Mouse (Mus musculus): ENCODE results near the gene Nfic.
A peak's percentile ranks its signal among the peaks of the same experiment; 100 is the strongest.

Nfic gene

GRCm38 (mm10) chr10:81415549-81416310 lies 39.7 kb downstream of the Nfic start:
- no peak for DNase-seq

DNA sequence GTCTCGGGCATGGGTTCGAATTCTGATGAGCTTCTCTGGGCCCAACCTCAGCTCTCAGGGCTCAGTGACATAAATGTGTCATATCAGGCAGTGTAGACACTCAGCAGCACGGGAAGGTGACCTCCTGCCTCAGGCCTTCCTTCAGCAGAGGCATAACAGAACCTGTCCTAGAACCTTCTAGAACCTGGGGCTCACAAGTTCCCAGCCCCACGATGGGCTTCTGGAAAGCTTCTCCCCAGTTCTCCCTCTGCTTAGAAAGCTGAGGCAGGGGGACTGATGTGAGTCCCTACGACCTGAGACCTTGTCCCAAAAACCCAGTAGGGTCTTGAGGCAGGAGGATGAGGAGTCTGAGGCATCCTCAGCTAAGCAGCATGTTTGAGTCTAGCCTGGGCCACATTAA lies 40.3 kb downstream of the Nfic start:
- no peak for DNase-seq

GRCm38 (mm10) chr10:81414682-81415081 lies 40.8 kb downstream of the Nfic start:
- no peak for DNase-seq

- DNase-seq, result peak; percentile 68
Measured at GRCm38 (mm10) chr10:81413310-81414261, 41.8 kb downstream of the Nfic start.

DNA sequence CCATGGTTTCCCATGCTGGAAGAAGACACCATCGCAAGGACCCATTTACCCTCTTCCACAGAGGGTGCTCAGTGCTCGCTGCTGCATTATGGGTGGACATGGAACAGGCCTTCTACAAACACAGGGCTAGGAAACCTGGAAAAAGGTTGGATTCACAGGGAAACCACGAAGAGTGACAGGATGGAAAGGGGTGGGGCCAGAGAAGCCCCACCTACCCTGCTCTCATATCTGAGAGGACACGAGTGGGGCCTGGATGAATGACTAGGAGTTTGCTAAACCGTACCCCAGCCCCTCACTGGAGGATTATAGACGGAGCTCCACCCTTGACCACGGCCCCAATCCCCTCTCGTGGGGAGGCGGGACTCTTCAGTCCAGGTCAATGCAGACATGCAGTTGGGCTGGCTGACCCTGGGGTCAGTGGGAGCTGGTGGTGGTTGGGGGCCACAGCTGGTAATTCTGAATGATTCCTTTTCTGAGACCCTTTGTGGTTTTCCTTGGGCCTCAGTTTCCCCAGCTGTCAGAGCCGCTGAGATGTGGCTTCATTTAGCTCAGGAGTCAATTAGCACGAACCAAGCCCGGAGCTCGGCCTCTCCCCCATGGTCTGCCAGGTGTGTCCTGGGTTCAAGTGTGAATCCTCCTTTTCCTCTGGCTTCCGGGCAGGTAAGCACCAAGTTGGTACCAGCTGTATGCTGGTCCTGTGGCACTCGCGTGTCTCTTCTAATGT lies 42.7 kb downstream of the Nfic start:
- DNase-seq, result no peak

GRCm38 (mm10) chr10:81411471-81412400 lies 43.7 kb downstream of the Nfic start:
- DNase-seq, result peak; percentile 59

- DNase-seq, result no peak
Measured at GRCm38 (mm10) chr10:81410981-81411380, 44.5 kb downstream of the Nfic start.

- DNase-seq, result no peak
Measured at GRCm38 (mm10) chr10:81410350-81410749, 45.1 kb downstream of the Nfic start.

GRCm38 (mm10) chr10:81409330-81409729 lies 46.1 kb downstream of the Nfic start:
- no peak for DNase-seq

GRCm38 (mm10) chr10:81408871-81409291 lies 46.6 kb downstream of the Nfic start:
- peak; percentile 72 for DNase-seq

DNA sequence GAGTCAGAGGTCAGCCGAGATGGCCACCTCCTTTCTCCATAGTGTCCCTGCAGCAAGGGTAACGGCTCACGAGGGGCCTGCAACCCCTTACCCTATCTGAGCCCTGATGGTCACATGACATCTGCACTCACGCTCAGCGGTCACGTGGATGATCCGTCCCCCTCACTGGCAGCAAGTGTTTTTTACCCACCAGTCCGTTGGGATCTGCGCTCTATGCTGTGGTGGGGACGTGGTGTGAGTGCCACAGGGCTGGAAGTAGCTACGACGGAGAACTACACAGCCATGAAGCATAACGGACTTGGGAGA lies 47.1 kb downstream of the Nfic start:
- DNase-seq, result no peak

DNA sequence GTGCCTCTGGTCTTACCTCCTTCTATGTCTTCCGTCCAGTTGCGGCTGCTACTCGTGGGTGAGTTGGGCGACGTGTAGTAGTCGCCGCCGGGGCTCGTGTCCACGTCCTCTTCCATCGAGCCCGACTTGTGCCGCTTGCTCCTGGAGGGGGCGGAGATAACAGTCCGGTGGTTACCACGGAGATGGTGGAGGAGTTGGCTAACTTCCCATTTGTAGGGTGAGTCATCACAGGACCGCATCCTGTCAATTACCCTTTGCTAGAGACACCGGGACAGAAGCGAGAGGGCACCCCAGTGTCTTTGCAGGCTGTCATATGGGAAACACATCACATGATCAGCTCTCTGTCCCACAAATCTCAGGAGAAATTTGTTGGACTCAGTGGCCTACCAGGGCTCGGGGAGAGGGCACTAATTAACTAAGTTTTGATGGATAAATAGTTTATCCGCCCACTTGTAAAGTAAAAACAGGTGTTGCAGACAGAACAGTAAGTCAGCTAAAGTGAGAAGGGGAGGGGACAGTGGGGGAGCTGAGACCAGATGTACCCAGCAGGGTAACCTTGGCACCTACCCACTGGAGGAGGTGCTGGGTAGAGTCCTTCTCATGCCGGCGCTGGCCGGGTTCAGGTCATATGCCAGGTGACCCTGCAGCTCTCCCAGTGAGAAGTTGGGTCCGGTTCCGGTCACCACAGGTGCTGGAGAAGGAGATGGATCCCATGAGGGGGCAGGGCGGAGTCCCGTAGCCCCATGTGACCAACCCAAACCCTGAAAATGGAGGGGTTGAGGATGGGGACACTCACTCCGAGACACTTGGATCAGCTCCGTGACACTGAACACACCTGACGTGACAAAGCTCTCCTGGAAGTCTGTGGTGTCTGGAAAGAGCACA lies 47.7 kb downstream of the Nfic start:
- DNase-seq, result no peak

DNA sequence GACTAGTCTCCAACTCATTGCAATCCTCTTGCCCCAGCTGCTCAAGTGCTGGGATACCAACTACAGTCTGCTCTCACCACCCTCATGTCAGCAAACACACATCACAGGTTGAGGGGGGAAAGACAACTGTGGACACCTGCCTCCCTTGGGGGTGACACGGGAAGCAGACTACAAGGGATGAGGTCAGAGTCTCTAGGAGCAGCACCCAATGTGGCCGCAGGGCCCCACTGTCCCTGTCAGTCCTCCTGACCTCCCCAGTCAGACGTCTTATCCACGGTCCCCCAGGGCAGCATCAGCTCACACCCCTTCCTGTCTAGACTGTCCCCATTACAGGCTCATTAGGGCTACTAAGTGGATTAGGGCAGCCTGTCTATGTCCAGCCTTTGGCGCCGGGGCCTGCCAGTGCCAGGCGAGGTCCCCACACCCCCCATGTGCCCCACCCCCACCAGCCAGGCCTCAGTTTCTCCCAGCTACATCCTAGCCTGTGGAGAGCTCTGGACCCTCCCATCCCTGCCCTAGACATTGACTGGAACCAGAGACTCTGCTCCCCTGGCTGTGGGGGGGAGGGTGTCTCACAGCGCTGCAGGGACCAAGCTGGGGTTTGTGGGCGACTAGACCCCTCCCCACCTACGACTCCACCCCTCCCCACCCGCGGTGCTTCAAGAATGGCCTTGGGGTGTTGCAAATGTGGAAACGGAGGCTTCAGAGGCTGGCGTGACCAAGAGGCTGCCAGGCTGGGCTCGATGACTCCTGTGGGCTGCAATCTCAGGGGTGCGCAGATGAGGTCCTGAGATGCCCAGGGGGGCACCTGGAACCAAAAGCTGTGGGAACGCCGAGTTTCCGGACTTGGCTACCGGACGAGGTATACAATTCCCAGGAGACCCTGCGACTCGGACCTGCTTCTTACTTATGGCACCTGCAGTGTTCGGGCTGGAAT lies 48.7 kb downstream of the Nfic start:
- no peak for DNase-seq

GRCm38 (mm10) chr10:81405588-81406201 lies 49.7 kb downstream of the Nfic start:
- DNase-seq, result peak; percentile 58

DNA sequence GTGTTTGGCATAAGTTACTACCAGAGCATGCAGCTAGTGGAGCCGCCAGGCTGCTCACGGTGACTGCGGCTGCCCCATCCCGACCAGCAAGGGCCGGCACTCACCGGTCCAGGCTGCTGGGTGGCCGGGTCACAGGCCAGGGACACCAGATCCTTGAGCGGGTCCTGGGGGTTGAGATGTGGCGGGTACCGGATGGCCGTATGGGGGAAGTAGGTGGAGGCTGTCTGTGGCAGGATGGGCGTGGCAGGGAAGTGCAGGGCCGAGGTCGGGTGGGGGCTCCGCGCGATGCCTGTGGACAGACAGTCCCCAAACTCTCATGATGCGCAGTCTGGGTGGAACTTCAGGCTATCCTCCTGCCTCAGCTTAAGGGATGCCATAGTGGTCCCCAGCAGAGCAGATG lies 50.7 kb downstream of the Nfic start:
- DNase-seq, result no peak

DNA sequence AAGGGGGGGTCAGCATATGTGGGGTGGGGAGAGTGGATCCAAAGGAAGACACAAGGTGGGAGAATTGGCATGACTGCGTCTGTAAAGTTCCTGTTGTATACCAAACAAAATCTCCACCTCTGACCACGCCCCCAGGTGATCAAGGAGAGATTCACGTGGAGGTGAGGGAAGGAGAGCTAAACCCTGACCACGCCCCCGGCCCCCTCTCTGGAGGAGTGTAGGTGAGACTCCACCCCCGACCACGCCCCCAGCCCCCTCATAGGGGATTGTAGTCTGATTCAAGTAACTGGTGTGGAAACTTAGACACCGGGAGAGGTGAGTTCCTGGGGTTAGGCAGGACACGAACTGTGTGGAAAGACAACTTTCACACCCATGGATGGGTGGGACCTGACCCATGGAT lies 51.4 kb downstream of the Nfic start:
- DNase-seq, result no peak

- DNase-seq, result no peak
Measured at GRCm38 (mm10) chr10:81403511-81403910, 51.9 kb downstream of the Nfic start.

DNA sequence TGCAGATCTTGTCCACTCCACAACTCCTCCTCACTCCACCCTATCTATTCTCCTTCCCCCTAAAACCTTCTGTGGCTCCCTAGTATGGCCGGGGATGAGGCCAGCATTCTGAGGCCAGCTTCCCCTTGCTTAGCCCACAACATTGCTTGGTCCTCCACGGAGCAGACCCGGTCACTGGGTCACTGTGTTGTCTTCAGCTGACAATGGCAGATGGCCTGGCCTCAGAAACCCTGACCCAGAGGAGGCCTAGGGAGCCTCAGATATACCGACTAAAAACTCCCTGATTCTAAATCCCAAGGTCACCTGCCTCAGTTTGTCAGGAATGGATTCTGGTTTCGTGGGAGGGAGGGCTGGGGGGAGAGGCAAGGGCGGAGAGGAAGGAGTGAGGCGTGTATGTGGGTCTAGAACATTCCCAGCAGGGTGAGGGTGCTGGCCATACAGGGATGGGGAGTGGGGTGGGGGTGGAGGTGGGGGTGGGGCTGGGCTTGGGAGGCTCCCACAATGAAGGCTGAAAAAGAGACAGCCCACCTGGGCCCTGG lies 53.1 kb downstream of the Nfic start:
- DNase-seq, result no peak

DNA sequence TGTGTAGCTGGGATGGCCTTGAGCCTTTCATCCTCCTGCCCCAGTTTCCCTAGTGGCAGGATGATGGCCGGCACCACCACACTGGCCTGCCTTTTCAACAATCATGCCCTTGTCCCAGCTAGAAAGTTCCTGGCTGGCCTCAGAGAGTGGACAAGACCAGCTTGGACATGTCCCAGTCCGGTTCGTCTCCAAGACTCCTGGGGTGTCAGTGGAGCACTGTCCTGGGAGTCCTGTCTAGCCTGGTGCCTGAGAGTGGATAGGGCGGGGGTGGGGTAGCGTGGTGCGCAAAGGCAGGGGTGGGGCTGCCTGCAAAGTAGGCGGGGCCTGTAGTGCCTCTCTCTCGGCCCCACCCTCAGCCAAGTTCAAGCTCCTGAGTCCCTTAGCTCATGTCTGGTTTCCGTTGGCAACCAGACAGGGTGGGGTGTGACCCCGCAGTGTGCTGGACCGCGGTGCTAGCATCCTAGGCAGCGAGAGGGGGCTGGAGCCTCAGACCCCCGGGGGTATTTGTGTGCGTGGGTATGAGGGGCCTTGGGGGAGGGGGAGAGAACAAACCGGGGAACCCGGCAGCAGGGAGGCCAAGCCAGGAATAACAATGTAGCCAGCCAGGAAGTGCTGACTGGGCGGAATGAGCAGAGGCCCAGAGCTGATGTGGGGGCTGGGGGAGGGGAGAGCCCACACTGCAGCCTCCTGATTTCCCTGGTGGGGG lies 53.8 kb downstream of the Nfic start:
- peak; percentile 56 for DNase-seq

Measured in right cerebral cortex, postnatal 4 days (tissue).